Mouse (Mus musculus): ENCODE measurements around the gene Scn3b. TPM values are rescaled to one million over a fixed set of nuclear protein-coding genes. Genes with fewer than 3 reads are reported as not detected.

The Scn3b gene
- polyA plus RNA-seq, 2 experiments: 0.01 to 0.06 TPM

DNA sequence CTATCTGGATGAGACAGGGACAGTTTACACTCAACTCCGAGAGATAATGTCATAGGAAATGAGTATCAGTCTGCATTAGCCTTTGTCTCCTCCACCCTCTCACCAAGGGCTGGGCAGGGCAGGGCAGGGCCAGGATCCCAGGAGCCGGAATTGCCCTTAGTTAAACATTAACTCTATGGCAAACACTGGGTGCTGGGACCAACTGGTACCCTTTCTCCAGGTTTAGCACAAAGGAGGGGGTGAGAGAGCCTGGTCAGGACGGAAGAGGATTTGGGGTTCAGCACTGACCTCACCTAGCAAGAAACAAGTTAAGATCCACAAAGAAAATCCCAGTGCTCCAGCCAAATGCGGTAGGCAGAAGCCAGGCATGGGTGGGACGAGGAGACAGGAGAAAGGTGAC lies 54.2 kb downstream of the Scn3b start:
- TF ChIP-seq EP300 (IDR thresholded peaks at IDR 0.05; ENCODE audit: low read depth) (no peak), CTCF (IDR thresholded peaks at IDR 0.05; ENCODE audit: low read depth) (no peak)
- H3K9ac ChIP-seq (replicated peaks): no peak overlapping the region
- no peaks in the 10 kb centered on the region for H3K36me3 ChIP-seq (replicated peaks; ENCODE audit: control insufficient read depth, insufficient read depth, low read depth)
- DNase-seq (ENCODE audit: low read depth in 3 of 3, low spot score in 3 of 3) (peak in 2 of 3 experiments; percentile 14 to 28), ATAC-seq (ENCODE audit: insufficient read depth) (peak; percentile 63; the same call in 1 of the 2 replicates)
- H3K4me2 ChIP-seq (ENCODE audit: low read depth): peak overlapping the region; percentile 16; the same call in 1 of the 2 replicates
- 42% methylated on average over 5 of the region's 5 CpGs for WGBS (ENCODE audit: insufficient replicate concordance)
- H3K4me3 ChIP-seq (ENCODE audit: insufficient read depth in 1 of 2, low read depth in 2 of 2, low read length in 2 of 2): peak overlapping the region; percentile 24 to 50
- no peaks in the 10 kb centered on the region for H3K9me3 ChIP-seq (ENCODE audit: control insufficient read depth, low read length)
- peaks cover 0 to 28% of the 10 kb centered on the region in 2 experiments; a peak in 2 of 4 replicates for H3K4me1 ChIP-seq (replicated peaks; ENCODE audit: control insufficient read depth in 2 of 2, insufficient read depth in 2 of 2, low read length in 1 of 2)
- no peak overlapping the region for H3K27ac ChIP-seq
- H3K27me3 ChIP-seq (ENCODE audit: control insufficient read depth, insufficient read depth, low read length): no peaks in the 10 kb centered on the region

DNA sequence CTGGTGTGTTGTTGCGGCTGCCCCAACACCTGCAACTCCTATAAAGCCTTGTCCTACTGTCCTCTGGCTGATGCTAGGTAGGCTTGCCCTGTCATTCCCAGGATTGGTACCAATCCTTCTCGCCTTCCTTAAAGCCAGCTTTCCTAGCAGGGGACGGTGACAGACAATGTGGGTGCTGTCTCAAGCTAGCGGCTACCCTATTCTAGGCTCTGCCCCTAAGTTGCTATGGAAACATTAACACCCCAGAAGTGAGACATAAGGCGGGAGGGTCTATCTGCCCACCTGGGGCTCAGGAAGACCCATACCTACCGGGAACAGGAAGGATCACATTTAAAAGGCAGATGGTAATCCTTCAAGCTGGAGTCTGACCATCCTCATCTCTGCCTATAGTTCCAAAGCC lies 54.8 kb downstream of the Scn3b start:
- no peak overlapping the region for H3K27ac ChIP-seq

DNA sequence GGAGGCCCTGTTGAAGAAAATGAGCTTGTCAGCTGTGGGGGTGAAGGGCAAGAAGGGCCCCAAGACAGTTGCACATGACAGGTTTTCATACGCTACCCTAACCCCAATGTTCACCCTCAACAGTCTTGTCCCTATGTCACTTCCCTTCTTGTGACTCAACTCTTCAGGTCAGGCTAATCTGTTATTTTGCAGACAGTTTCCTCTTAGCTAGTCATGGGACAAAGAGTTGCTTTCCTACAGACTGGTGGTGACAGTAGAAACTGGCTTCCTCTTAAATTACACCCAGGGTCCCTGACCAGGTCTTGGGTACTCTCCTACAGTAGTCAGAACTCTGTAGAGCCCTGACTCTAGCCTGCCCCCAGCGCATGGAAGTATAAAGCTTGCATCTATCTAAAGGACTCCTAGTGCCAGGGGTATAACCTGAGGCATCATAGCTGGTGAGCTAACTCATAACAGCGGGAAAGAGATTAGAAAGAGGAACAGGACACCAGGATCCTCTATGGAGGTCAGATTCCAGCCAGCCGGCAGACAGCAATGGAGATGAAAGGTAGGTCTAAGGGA lies 55.3 kb downstream of the Scn3b start:
- Histone ChIP-seq H3K9me3 (ENCODE audit: control insufficient read depth, low read length) (no peaks in the 10 kb centered on the region), H3K27me3 (ENCODE audit: control insufficient read depth, insufficient read depth, low read length) (no peaks in the 10 kb centered on the region), H3K4me1 (replicated peaks; ENCODE audit: control insufficient read depth in 2 of 2, insufficient read depth in 2 of 2, low read length in 1 of 2) (peaks cover 0 to 28% of the 10 kb centered on the region in 2 experiments; a peak in 2 of 4 replicates), H3K4me2 (ENCODE audit: low read depth) (peak overlapping the region; percentile 18), H3K27ac (no peak overlapping the region), H3K9ac (replicated peaks) (no peak overlapping the region), H3K36me3 (replicated peaks; ENCODE audit: control insufficient read depth, insufficient read depth, low read depth) (no peaks in the 10 kb centered on the region), H3K4me3 (ENCODE audit: insufficient read depth in 1 of 2, low read depth in 2 of 2, low read length in 2 of 2) (peak overlapping the region; percentile 24 to 50)
- TF ChIP-seq CTCF (IDR thresholded peaks at IDR 0.05; ENCODE audit: low read depth) (no peak), EP300 (IDR thresholded peaks at IDR 0.05; ENCODE audit: low read depth) (no peak)
- DNase-seq (ENCODE audit: low read depth in 3 of 3, low spot score in 3 of 3) (no peak), ATAC-seq (ENCODE audit: insufficient read depth) (no peak; the same call in 1 of the 2 replicates)
- WGBS (ENCODE audit: insufficient replicate concordance): 45% methylated on average over 4 of the region's 4 CpGs

More for the DNA sequence above, 54.8 kb downstream of the Scn3b start:
- no peaks in the 10 kb centered on the region for H3K36me3 ChIP-seq (replicated peaks; ENCODE audit: control insufficient read depth, insufficient read depth, low read depth)
- H3K4me2 ChIP-seq (ENCODE audit: low read depth): peak overlapping the region; percentile 16
- no peaks in the 10 kb centered on the region for H3K27me3 ChIP-seq (ENCODE audit: control insufficient read depth, insufficient read depth, low read length)
- H3K4me1 ChIP-seq (replicated peaks; ENCODE audit: control insufficient read depth in 2 of 2, insufficient read depth in 2 of 2, low read length in 1 of 2): peaks cover 0 to 28% of the 10 kb centered on the region in 2 experiments; a peak in 2 of 4 replicates
- H3K4me3 ChIP-seq (ENCODE audit: insufficient read depth in 1 of 2, low read depth in 2 of 2, low read length in 2 of 2): peak overlapping the region; percentile 24 to 50
- TF ChIP-seq EP300 (IDR thresholded peaks at IDR 0.05; ENCODE audit: low read depth): no peak
- TF ChIP-seq CTCF (IDR thresholded peaks at IDR 0.05; ENCODE audit: low read depth): no peak
- ATAC-seq (ENCODE audit: insufficient read depth): no peak
- no peak overlapping the region for H3K9ac ChIP-seq (replicated peaks)
- WGBS (ENCODE audit: insufficient replicate concordance): 64% methylated on average over 6 of the region's 6 CpGs
- no peaks in the 10 kb centered on the region for H3K9me3 ChIP-seq (ENCODE audit: control insufficient read depth, low read length)
- no peak for DNase-seq (ENCODE audit: low read depth in 3 of 3, low spot score in 3 of 3)

DNA sequence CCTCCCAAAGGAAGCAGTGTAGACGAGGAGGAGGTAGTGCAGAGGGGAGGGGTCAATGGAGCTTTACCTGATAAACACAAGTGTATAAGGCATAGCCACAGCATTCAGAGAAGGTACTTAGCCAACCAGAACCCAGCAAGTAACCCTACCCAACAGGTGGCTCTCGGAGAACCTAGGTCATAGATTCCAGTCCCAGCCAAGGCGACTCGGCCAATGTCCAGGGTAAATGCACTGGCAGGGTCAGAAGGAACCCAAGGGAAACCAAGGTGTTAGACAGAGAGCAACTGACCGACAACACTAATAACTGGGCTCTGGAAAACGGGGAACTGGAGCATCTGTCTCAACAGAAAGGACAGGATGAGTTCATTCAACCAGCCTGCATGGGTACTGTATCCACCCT lies 55.8 kb downstream of the Scn3b start:
- H3K27ac ChIP-seq: no peak overlapping the region
- peak overlapping the region; percentile 18; the same call in 1 of the 2 replicates for H3K4me2 ChIP-seq (ENCODE audit: low read depth)
- 56% methylated on average over 6 of the region's 6 CpGs for whole genome bisulfite sequencing (ENCODE audit: insufficient replicate concordance)
- DNase-seq (ENCODE audit: low read depth in 3 of 3, low spot score in 3 of 3): no peak
- no peaks in the 10 kb centered on the region for H3K9me3 ChIP-seq (ENCODE audit: control insufficient read depth, low read length)
- H3K36me3 ChIP-seq (replicated peaks; ENCODE audit: control insufficient read depth, insufficient read depth, low read depth): no peaks in the 10 kb centered on the region
- H3K9ac ChIP-seq (replicated peaks): no peak overlapping the region
- TF ChIP-seq CTCF (IDR thresholded peaks at IDR 0.05; ENCODE audit: low read depth) (no peak), EP300 (IDR thresholded peaks at IDR 0.05; ENCODE audit: low read depth) (no peak)
- H3K27me3 ChIP-seq (ENCODE audit: control insufficient read depth, insufficient read depth, low read length): no peaks in the 10 kb centered on the region
- no peak for ATAC-seq (ENCODE audit: insufficient read depth)
- no peak overlapping the region for H3K4me3 ChIP-seq (ENCODE audit: insufficient read depth in 1 of 2, low read depth in 2 of 2, low read length in 2 of 2)
- peaks cover 0 to 28% of the 10 kb centered on the region in 2 experiments; a peak in 2 of 4 replicates for H3K4me1 ChIP-seq (replicated peaks; ENCODE audit: control insufficient read depth in 2 of 2, insufficient read depth in 2 of 2, low read length in 1 of 2)

DNA sequence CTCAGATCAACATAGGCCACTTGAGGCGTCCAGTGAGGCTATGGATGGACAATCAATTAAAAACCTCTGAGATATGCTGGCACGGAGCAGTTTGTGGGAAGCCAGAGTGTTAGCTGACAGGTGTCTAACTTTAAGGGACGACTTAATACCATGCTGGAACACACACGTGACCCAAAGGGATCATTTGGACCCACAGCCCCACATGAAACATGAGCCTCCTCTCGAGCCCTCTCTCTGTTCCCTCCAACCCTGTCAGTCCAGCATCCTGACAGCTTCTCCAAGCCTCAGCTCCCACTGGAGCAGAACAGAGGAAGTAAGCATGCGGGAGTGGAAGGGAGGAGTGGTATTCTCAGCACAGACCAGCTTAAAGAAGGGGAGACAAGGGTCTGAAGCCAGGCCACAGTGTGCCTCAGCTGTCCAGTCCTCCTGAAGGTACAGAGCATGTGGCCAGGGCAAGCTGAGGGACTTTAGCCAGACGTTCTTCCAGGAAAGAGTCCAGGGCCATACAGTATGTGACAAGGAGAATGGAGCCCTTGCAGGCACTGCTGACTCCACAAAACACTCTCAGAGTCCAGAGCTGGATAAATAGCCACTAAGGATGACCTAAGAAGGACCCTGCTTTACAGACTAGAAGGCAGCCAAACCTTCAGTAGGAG lies 57.4 kb downstream of the Scn3b start:
- H3K4me3 ChIP-seq (ENCODE audit: insufficient read depth in 1 of 2, low read depth in 2 of 2, low read length in 2 of 2): no peak overlapping the region
- ATAC-seq (ENCODE audit: insufficient read depth) (no peak), DNase-seq (ENCODE audit: low read depth in 3 of 3, low spot score in 3 of 3) (no peak)
- H3K27ac ChIP-seq: no peak overlapping the region
- WGBS (ENCODE audit: insufficient replicate concordance): 36% methylated on average over 7 of the region's 7 CpGs
- TF ChIP-seq CTCF (IDR thresholded peaks at IDR 0.05; ENCODE audit: low read depth) (no peak), EP300 (IDR thresholded peaks at IDR 0.05; ENCODE audit: low read depth) (no peak)
- H3K4me2 ChIP-seq (ENCODE audit: low read depth): no peak overlapping the region
- H3K4me1 ChIP-seq (replicated peaks; ENCODE audit: control insufficient read depth in 2 of 2, insufficient read depth in 2 of 2, low read length in 1 of 2): peaks cover 0 to 25% of the 10 kb centered on the region in 2 experiments; a peak in 2 of 4 replicates
- no peaks in the 10 kb centered on the region for H3K36me3 ChIP-seq (replicated peaks; ENCODE audit: control insufficient read depth, insufficient read depth, low read depth)
- no peaks in the 10 kb centered on the region for H3K9me3 ChIP-seq (ENCODE audit: control insufficient read depth, low read length)
- no peak overlapping the region for H3K9ac ChIP-seq (replicated peaks)
- no peaks in the 10 kb centered on the region for H3K27me3 ChIP-seq (ENCODE audit: control insufficient read depth, insufficient read depth, low read length)
